Mouse (Mus musculus): ENCODE data around the gene Mrap.

GRCm38 (mm10) chr16:90692704-90693385, 45.2 kb upstream of the Mrap start:
- TF ChIP-seq POLR2A (IDR thresholded peaks at IDR 0.05; ENCODE audit: insufficient read depth, low read length) = no peak
- no peak for TF ChIP-seq CTCF (IDR thresholded peaks at IDR 0.05; ENCODE audit: low read depth, low read length)
- TF ChIP-seq EP300 (IDR thresholded peaks at IDR 0.05; ENCODE audit: insufficient read depth, low read depth, low read length) = no peak
